Mouse (Mus musculus): ENCODE measurements around the gene Efcab12.
A peak's percentile ranks its signal among the peaks of the same experiment; 100 is the strongest.

Efcab12 gene

GRCm38 (mm10) chr6:115838745-115839144 lies 533 bp upstream of the Efcab12 start:
- DNase-seq, result no peak

- DNase-seq, result no peak
Measured at GRCm38 (mm10) chr6:115833861-115834260, 4.4 kb downstream of the Efcab12 start.

GRCm38 (mm10) chr6:115832152-115832850 lies 5.9 kb downstream of the Efcab12 start:
- DNase-seq, result no peak

GRCm38 (mm10) chr6:115830779-115831601 lies 7.2 kb downstream of the Efcab12 start:
- DNase-seq, result no peak

DNA sequence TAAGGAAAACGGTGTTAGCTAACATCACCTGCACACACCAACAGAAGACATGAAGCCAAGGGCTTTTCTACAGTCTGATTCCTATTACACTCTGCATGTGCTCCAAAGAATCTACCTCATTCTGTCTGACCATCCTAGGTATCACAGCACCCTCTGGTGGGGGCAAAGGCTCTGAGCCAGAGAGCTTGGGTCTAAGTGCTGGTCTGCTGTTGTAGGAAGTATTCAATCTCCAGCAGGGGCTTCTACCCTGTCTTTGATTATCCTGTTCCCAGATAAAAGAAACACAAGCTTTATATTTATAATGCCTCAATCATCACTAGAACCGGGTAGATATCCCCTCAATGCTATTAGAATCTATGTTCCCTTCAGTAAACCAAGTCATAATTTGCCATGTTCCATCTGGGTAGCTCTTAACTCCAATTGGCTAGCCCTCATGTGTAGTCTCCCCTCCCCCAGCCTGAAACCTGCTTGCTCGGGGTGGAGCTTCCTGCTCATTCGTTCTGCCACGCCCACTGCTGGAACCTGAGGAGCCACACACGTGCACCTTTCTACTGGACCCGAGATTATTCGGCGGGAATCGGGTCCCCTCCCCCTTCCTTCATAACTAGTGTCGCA lies 14.3 kb downstream of the Efcab12 start:
- peak; percentile 35 for DNase-seq

DNA sequence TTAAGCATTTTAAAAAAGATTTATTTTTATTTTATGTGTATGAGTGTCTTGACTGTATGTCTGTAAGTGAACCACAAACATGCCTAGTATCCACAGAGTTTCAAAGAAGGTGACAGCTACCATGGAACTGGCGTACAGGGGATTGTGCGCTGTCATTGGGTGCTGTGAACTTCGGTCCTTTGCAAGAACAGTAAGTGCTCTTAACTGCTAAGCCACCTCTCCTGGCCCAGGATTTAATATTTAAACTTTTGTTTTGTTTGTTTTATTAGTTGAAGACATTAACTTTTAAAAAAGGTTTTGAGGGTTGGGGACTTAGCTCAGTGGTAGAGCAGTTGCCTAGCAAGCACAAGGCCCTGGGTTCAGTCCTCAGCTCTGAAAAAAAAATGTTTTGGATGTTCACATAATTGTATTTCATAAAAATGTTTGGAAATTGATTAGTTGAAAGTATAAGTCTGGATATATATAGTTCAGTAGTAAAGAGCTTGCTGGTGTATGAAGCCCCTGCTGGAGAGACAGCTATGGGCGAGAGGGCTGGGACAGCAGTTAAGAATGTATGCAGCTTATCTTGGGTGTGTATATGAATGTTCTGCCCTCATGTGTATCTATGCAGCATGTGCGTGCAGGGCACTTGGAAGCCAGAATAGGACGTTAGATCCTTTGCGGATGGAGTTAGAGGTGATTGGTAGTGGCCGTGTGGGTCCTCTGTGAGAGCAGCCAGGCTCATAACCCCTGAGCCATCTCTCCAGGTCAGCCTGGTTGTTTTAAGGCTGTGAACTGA lies 16.8 kb downstream of the Efcab12 start:
- DNase-seq, result no peak

DNA sequence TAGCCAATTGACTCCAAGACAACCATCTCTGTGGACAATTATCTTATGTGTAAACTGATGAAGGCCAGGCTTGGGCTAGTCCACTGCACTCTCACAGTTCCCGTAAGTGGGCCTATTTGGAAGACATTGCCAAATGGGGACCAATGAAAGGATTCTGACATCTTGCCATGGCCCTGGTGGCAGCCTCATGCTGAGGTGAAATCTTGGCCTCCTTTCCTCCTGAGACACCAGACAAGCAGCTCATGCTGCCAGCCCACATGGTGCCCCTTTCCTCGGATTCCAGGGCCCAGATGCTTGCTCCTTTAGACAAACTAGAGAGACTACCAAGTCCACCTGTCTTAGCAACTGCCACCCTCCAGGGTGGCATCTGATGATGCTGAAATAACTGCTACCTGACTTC lies 20.1 kb downstream of the Efcab12 start:
- DNase-seq, result no peak

GRCm38 (mm10) chr6:115815041-115815440 lies 23.2 kb downstream of the Efcab12 start:
- DNase-seq, result no peak

DNA sequence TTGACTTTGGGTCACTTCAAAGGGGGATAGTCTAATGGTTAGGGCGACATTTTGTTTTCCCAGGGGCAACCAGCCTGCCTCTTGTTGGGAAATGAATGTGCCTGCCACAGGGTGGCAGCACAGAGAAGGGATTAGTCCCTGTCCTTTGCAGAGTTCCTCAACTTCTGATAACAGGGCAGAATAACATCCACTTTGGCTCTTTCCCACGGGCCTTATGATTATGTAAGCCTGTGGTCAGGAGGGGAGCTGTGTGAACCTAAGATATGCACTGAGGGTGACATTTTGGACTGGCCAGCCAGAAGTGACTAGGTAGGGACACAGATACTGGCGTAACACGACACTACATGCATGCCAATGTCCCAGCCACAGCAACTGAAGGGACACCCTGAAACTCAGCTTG lies 24.1 kb downstream of the Efcab12 start:
- peak; percentile 67 for DNase-seq

GRCm38 (mm10) chr6:115811606-115812005 lies 26.6 kb downstream of the Efcab12 start:
- no peak for DNase-seq

DNA sequence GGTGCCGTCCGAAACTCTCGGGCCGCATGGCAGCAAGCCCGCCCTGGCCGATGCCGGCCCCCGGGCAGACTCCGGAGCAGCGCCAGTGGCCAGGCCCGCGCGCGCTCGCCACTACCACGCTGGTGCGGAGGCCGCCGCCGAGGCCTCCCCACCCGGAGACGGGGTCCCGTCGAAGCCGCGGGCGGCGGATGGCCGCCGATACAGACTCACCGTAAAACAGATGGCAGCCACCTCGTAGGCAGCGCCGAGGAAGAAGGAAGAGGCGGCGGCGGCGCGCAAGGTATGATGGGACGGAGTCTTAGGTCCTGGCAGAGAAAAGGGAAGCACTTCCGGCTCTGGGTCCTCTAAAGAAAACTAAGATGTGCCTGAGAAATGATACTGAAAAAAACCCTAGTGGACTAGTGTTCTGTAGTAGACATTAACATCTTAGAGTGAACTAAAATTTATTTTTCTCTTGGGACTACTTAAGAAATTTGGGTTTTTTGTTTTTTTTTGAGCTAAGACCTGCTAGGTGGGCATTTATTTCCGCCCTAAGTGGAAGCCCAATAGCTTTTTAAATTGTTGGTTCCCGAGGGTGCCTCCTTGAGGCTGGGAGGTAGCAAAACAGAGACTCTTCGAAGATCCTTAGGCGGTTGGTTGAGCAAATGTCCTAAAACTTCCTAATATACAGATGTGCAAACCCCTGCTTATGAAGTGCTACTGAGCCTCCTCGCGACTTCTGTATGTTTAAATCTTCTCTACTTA lies 29.6 kb downstream of the Efcab12 start, which contains the start of gene Rpl32:
TSS of gene Rpl32 (minus strand) at position 260 of the 744 bp plus-strand sequence.
- DNase-seq, result peak; percentile 87

DNA sequence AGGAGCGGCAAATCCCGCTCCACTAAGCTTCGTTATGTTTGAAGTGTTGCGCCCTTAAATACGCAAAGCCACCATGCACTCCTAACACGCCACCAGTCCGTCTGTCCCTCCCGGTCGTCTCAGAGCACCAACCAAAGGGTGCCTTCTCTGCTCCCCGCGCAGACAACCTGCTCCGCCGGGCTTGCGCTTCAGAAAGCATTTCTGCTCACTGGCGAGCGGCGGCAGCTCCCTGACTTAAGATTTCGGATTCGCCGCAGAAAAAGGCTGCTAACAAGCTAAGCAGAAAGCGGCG lies 30.1 kb downstream of the Efcab12 start:
- no peak for DNase-seq

- no peak for DNase-seq
Measured at GRCm38 (mm10) chr6:115807464-115808195, 30.6 kb downstream of the Efcab12 start.

DNA sequence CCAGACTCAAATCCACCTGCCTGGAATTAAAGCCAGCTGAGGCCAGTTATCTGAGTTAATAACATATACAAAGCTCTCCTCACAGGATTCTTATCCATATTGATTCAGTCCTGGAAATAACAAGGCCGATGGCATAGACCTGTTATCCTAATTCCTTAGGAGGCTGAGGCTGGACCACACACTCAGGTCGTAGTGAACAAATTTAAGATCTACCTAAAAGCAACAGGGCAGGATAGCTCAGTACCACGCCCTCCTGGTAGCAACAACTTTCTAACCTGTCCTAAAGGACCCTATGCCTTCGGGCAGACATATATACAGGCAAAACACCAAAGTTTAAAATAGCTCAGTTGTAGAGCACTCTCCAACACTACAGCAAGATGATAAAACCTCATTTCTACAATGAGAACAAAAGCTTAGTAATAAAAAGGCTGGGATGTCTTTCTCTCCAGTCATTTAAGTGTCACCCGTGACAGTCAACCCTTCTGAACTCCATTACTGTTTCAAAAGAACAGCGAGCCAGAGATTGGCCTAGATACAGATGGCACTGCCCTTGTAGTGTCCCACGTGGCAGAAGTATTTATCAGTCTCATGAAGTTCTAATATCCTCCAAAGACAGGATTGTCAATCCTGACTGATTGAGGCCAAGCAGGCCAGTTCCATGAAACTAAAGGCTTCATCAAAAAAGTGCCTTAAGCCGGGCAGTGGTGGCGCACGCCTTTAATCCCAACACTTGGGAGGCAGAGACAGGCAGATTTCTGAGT lies 33.6 kb downstream of the Efcab12 start:
- DNase-seq, result no peak

- peak; percentile 83 for DNase-seq
Measured at GRCm38 (mm10) chr6:115803541-115804382, 34.5 kb downstream of the Efcab12 start.

DNA sequence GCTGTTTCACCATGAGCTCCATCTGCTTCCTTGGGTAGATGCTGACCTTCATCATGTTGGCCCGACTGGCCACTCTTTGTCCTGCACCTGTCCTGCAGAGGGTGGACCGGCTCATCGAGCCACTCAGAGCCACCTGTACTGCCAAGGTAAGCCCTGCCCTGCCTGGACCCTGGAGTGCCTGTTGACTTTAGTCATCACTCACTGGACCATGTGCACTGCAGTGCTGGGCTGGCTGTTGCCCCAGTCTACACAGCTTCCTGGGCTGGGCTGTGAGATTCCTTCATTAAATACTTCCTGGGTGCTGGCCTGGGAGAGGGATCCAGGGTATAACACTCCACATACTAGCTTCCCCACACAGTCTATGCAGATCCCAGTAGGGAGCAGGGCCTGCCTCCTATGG lies 36.4 kb downstream of the Efcab12 start:
- no peak for DNase-seq

- DNase-seq, result no peak
Measured at GRCm38 (mm10) chr6:115792691-115793215, 45.5 kb downstream of the Efcab12 start.

DNA sequence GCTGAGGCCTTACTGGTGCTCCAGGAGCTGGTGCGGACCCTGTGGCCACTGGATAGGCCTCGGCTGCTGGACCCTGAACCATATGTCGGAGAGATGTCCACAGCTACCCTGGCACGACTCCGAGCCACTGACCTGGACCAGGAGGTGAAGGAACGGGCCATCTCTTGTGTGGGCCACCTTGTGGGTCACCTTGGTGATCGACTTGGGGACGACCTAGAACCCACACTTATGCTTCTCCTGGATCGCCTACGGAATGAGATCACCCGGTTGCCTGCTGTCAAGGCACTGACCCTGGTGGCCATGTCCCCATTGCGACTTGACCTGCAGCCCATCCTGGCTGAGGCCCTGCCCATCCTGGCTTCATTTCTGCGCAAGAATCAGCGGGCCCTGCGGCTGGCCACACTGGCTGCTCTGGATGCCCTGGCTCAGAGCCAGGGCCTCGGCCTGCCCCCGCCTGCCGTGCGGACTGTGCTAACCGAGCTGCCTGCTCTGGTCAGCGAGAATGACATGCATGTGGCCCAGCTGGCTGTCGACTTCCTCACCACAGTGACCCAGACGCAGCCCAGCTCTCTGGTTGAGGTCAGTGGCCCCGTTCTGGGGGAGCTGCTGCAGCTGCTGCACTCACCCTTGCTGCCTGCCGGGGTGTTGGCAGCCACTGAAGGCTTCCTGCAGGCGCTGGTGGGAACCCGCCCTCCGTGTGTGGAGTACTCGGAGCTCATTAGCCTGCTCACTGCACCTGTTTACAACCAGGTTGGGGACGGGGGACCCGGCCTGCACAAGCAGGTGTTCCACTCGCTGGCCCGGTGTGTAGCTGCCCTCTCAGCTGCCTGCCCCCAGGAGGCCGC lies 46.1 kb downstream of the Efcab12 start:
- no peak for DNase-seq

GRCm38 (mm10) chr6:115791016-115791415 lies 47.2 kb downstream of the Efcab12 start:
- no peak for DNase-seq
